Mouse (Mus musculus) bone marrow, adult 2 months (tissue): ENCODE results near the gene Spock1.

ENCODE experiments used
- CTCF ChIP-seq: fragments of 200-500 bp; IDR thresholded peaks from 2 replicates; pipeline ENCODE4 v1.5.1; 2011; ENCODE audit warnings: low read length, control low read depth; ENCODE audit not compliant: control insufficient read depth, insufficient read depth
- POLR2A ChIP-seq: fragments of 200-500 bp; IDR thresholded peaks from 2 replicates; pipeline ENCODE4 v1.6.1; 2011; ENCODE audit warnings: low read depth, mild to moderate bottlenecking, control low read depth, low read length, borderline replicate concordance; ENCODE audit not compliant: control insufficient read depth

- TF ChIP-seq CTCF: no peak
- no peak for TF ChIP-seq POLR2A
These were observed 97.3 kb downstream of the Spock1 start for GRCm38 (mm10) chr13:57810816-57811215.
